Mouse (Mus musculus): ENCODE results near the gene Specc1.
A peak's percentile ranks its signal among the peaks of the same experiment; 100 is the strongest.

Specc1 gene

GRCm38 (mm10) chr11:61968875-61969274 lies 12.3 kb downstream of the Specc1 start:
- no peak for DNase-seq (ENCODE audit: low read depth, low spot score)

- no peak for DNase-seq (ENCODE audit: low read depth, low spot score)
Observed at GRCm38 (mm10) chr11:61970901-61971300, 14.3 kb downstream of the Specc1 start.

- no peak for DNase-seq (ENCODE audit: low read depth, low spot score)
Observed at GRCm38 (mm10) chr11:61971441-61972221, 15.1 kb downstream of the Specc1 start.

- DNase-seq (ENCODE audit: low read depth, low spot score) = no peak
Observed at GRCm38 (mm10) chr11:61974106-61974707, 17.6 kb downstream of the Specc1 start.

GRCm38 (mm10) chr11:61975783-61976182 lies 19.2 kb downstream of the Specc1 start:
- DNase-seq (ENCODE audit: low read depth, low spot score) = no peak

- no peak for DNase-seq (ENCODE audit: low read depth, low spot score)
Observed at GRCm38 (mm10) chr11:61981285-61981684, 24.7 kb downstream of the Specc1 start.

- no peak for DNase-seq (ENCODE audit: low read depth, low spot score)
Observed at GRCm38 (mm10) chr11:61982828-61983227, 26.3 kb downstream of the Specc1 start.

GRCm38 (mm10) chr11:61986939-61987338 lies 30.4 kb downstream of the Specc1 start:
- no peak for DNase-seq (ENCODE audit: low read depth, low spot score)

- DNase-seq (ENCODE audit: low read depth, low spot score) = no peak
Observed at GRCm38 (mm10) chr11:61989647-61990046, 33.1 kb downstream of the Specc1 start.

GRCm38 (mm10) chr11:61991576-61991975 lies 35.0 kb downstream of the Specc1 start:
- DNase-seq (ENCODE audit: low read depth, low spot score) = no peak

- no peak for DNase-seq (ENCODE audit: low read depth, low spot score)
Observed at GRCm38 (mm10) chr11:61992671-61993285, 36.2 kb downstream of the Specc1 start.

- no peak for DNase-seq (ENCODE audit: low read depth, low spot score)
Observed at GRCm38 (mm10) chr11:61999501-61999900, 42.9 kb downstream of the Specc1 start.

- no peak for DNase-seq (ENCODE audit: low read depth, low spot score)
Observed at GRCm38 (mm10) chr11:62000099-62000498, 43.5 kb downstream of the Specc1 start.

GRCm38 (mm10) chr11:62001977-62002376 lies 45.4 kb downstream of the Specc1 start:
- DNase-seq (ENCODE audit: low read depth, low spot score) = peak; percentile 50

GRCm38 (mm10) chr11:62004881-62005240 lies 48.3 kb downstream of the Specc1 start:
- no peak for DNase-seq (ENCODE audit: low read depth, low spot score)

GRCm38 (mm10) chr11:62005241-62005910 lies 48.8 kb downstream of the Specc1 start:
- DNase-seq (ENCODE audit: low read depth, low spot score) = peak; percentile 42

- no peak for DNase-seq (ENCODE audit: low read depth, low spot score)
Observed at GRCm38 (mm10) chr11:62005911-62006260, 49.3 kb downstream of the Specc1 start.

- no peak for DNase-seq (ENCODE audit: low read depth, low spot score)
Observed at GRCm38 (mm10) chr11:62006680-62007079, 50.1 kb downstream of the Specc1 start.

GRCm38 (mm10) chr11:62007984-62008383 lies 51.4 kb downstream of the Specc1 start:
- no peak for DNase-seq (ENCODE audit: low read depth, low spot score)

- no peak for DNase-seq (ENCODE audit: low read depth, low spot score)
Observed at GRCm38 (mm10) chr11:62010625-62011231, 54.2 kb downstream of the Specc1 start.

- no peak for DNase-seq (ENCODE audit: low read depth, low spot score)
Observed at GRCm38 (mm10) chr11:62012039-62012438, 55.5 kb downstream of the Specc1 start.

GRCm38 (mm10) chr11:62013449-62013848 lies 56.9 kb downstream of the Specc1 start:
- DNase-seq (ENCODE audit: low read depth, low spot score) = no peak

Data from c-Kit-negative CD71-positive TER-119-positive erythroid progenitor cells, embryonic 14.5 days (primary cell).